Mouse (Mus musculus): ENCODE measurements around the gene Wars2.
A peak's percentile ranks its signal among the peaks of the same experiment; 100 is the strongest.

Wars2 gene

GRCm38 (mm10) chr3:99247996-99248801 lies 107.3 kb downstream of the Wars2 start:
- no peaks in the 10 kb centered on the region for H3K36me3 ChIP-seq (ENCODE audit: insufficient read depth, low read length)
- peaks cover 34% of the 10 kb centered on the region for H3K4me1 ChIP-seq (replicated peaks; ENCODE audit: low read depth, low read length)
- H3K9me3 ChIP-seq (ENCODE audit: low read length): no peaks in the 10 kb centered on the region
- TF ChIP-seq POU5F1 (IDR thresholded peaks at IDR 0.05; ENCODE audit: borderline replicate concordance, low read length) (no peak), NANOG (IDR thresholded peaks at IDR 0.05; ENCODE audit: borderline replicate concordance, low read length) (no peak), CTCF (conservative IDR thresholded peaks at IDR 0.05; ENCODE audit: low read length) (no peak)
- peak overlapping the region; percentile 41; the same call in 1 of the 2 replicates for H3K4me3 ChIP-seq (replicated peaks; ENCODE audit: low read length)
- H3K27me3 ChIP-seq (ENCODE audit: insufficient read depth, low read length): peaks cover 98% of the 10 kb centered on the region

GRCm38 (mm10) chr3:99248831-99249550 lies 108.1 kb downstream of the Wars2 start:
- peaks cover 38% of the 10 kb centered on the region for H3K4me1 ChIP-seq (replicated peaks; ENCODE audit: low read depth, low read length)
- H3K36me3 ChIP-seq (ENCODE audit: insufficient read depth, low read length): no peaks in the 10 kb centered on the region
- no peaks in the 10 kb centered on the region for H3K9me3 ChIP-seq (ENCODE audit: low read length)
- peak overlapping the region; percentile 41; the same call in 1 of the 2 replicates for H3K4me3 ChIP-seq (replicated peaks; ENCODE audit: low read length)
- TF ChIP-seq CTCF (conservative IDR thresholded peaks at IDR 0.05; ENCODE audit: low read length) (no peak), NANOG (IDR thresholded peaks at IDR 0.05; ENCODE audit: borderline replicate concordance, low read length) (no peak), POU5F1 (IDR thresholded peaks at IDR 0.05; ENCODE audit: borderline replicate concordance, low read length) (no peak)
- peaks cover 96% of the 10 kb centered on the region for H3K27me3 ChIP-seq (ENCODE audit: insufficient read depth, low read length)

GRCm38 (mm10) chr3:99249551-99249870 lies 108.6 kb downstream of the Wars2 start:
- TF ChIP-seq NANOG (IDR thresholded peaks at IDR 0.05; ENCODE audit: borderline replicate concordance, low read length) (no peak), CTCF (conservative IDR thresholded peaks at IDR 0.05; ENCODE audit: low read length) (no peak), POU5F1 (IDR thresholded peaks at IDR 0.05; ENCODE audit: borderline replicate concordance, low read length) (no peak)

GRCm38 (mm10) chr3:99249906-99250305 lies 109.0 kb downstream of the Wars2 start:
- Histone ChIP-seq H3K4me3 (replicated peaks; ENCODE audit: low read length) (no peak overlapping the region), H3K4me1 (replicated peaks; ENCODE audit: low read depth, low read length) (peaks cover 39% of the 10 kb centered on the region), H3K9me3 (ENCODE audit: low read length) (no peaks in the 10 kb centered on the region), H3K27me3 (ENCODE audit: insufficient read depth, low read length) (peaks cover 96% of the 10 kb centered on the region), H3K36me3 (ENCODE audit: insufficient read depth, low read length) (no peaks in the 10 kb centered on the region)
- no peak for TF ChIP-seq NANOG (IDR thresholded peaks at IDR 0.05; ENCODE audit: borderline replicate concordance, low read length)

More at GRCm38 (mm10) chr3:99249551-99249870, 108.6 kb downstream of the Wars2 start:
- Histone ChIP-seq H3K27me3 (ENCODE audit: insufficient read depth, low read length) (peaks cover 96% of the 10 kb centered on the region), H3K9me3 (ENCODE audit: low read length) (no peaks in the 10 kb centered on the region), H3K4me1 (replicated peaks; ENCODE audit: low read depth, low read length) (peaks cover 42% of the 10 kb centered on the region), H3K36me3 (ENCODE audit: insufficient read depth, low read length) (no peaks in the 10 kb centered on the region), H3K4me3 (replicated peaks; ENCODE audit: low read length) (no peak overlapping the region)

- TF ChIP-seq CTCF (conservative IDR thresholded peaks at IDR 0.05; ENCODE audit: low read length) (no peak), POU5F1 (IDR thresholded peaks at IDR 0.05; ENCODE audit: borderline replicate concordance, low read length) (no peak), NANOG (IDR thresholded peaks at IDR 0.05; ENCODE audit: borderline replicate concordance, low read length) (no peak)
- Histone ChIP-seq H3K36me3 (ENCODE audit: insufficient read depth, low read length) (no peaks in the 10 kb centered on the region), H3K27me3 (ENCODE audit: insufficient read depth, low read length) (peaks cover 96% of the 10 kb centered on the region), H3K9me3 (ENCODE audit: low read length) (no peaks in the 10 kb centered on the region), H3K4me1 (replicated peaks; ENCODE audit: low read depth, low read length) (peaks cover 43% of the 10 kb centered on the region), H3K4me3 (replicated peaks; ENCODE audit: low read length) (no peak overlapping the region)
These were observed 110.7 kb downstream of the Wars2 start for GRCm38 (mm10) chr3:99251271-99252165.

- Histone ChIP-seq H3K9me3 (ENCODE audit: low read length) (no peaks in the 10 kb centered on the region), H3K4me1 (replicated peaks; ENCODE audit: low read depth, low read length) (peaks cover 52% of the 10 kb centered on the region), H3K36me3 (ENCODE audit: insufficient read depth, low read length) (no peaks in the 10 kb centered on the region), H3K4me3 (replicated peaks; ENCODE audit: low read length) (peak overlapping the region; percentile 72), H3K27me3 (ENCODE audit: insufficient read depth, low read length) (peaks cover 98% of the 10 kb centered on the region)
- no peak for TF ChIP-seq NANOG (IDR thresholded peaks at IDR 0.05; ENCODE audit: borderline replicate concordance, low read length)
- no peak for TF ChIP-seq CTCF (conservative IDR thresholded peaks at IDR 0.05; ENCODE audit: low read length)
- no peak for TF ChIP-seq POU5F1 (IDR thresholded peaks at IDR 0.05; ENCODE audit: borderline replicate concordance, low read length)
These were observed 111.7 kb downstream of the Wars2 start for GRCm38 (mm10) chr3:99252461-99253091.

- Histone ChIP-seq H3K9me3 (ENCODE audit: low read length) (no peaks in the 10 kb centered on the region), H3K27me3 (ENCODE audit: insufficient read depth, low read length) (peaks cover 98% of the 10 kb centered on the region), H3K36me3 (ENCODE audit: insufficient read depth, low read length) (no peaks in the 10 kb centered on the region), H3K4me3 (replicated peaks; ENCODE audit: low read length) (peak overlapping the region; percentile 72), H3K4me1 (replicated peaks; ENCODE audit: low read depth, low read length) (peaks cover 52% of the 10 kb centered on the region)
- TF ChIP-seq POU5F1 (IDR thresholded peaks at IDR 0.05; ENCODE audit: borderline replicate concordance, low read length) (no peak), NANOG (IDR thresholded peaks at IDR 0.05; ENCODE audit: borderline replicate concordance, low read length) (no peak), CTCF (conservative IDR thresholded peaks at IDR 0.05; ENCODE audit: low read length) (no peak)
These were observed 112.2 kb downstream of the Wars2 start for GRCm38 (mm10) chr3:99253092-99253488.

Measured in E14TG2a.4 (cell line).